Mouse (Mus musculus) ES-E14 (cell line): ENCODE results near the gene Crebbp.

Source experiments
- CHD2 ChIP-seq: IDR thresholded peaks from 2 replicates; pipeline ENCODE4 v1.6.1; 2014; ENCODE audit warnings: mild to moderate bottlenecking, low read depth, low read length, inconsistent platforms
- HCFC1 ChIP-seq: IDR thresholded peaks from 2 replicates; pipeline ENCODE4 v1.6.1; 2012; ENCODE audit warnings: low read length, inconsistent platforms, borderline replicate concordance; ENCODE audit not compliant: insufficient read depth
- MAFK ChIP-seq: IDR thresholded peaks from 2 replicates; pipeline ENCODE4 v1.6.1; 2014; ENCODE audit warnings: mild to moderate bottlenecking, low read depth, low read length, inconsistent platforms; ENCODE audit not compliant: insufficient read depth
- ZC3H11A ChIP-seq: IDR thresholded peaks from 2 replicates; pipeline ENCODE4 v1.6.1; 2012; ENCODE audit warnings: low read depth, mild to moderate bottlenecking, inconsistent platforms, low read length, borderline replicate concordance
- ZNF384 ChIP-seq: IDR thresholded peaks from 2 replicates; pipeline ENCODE4 v1.6.1; 2012; ENCODE audit warnings: low read depth, low read length, inconsistent platforms

GRCm38 (mm10) chr16:4128894-4129293 is 84.9 kb downstream of the Crebbp start:
- no peak for TF ChIP-seq HCFC1
- TF ChIP-seq MAFK = no peak
- TF ChIP-seq ZNF384 = no peak
- no peak for TF ChIP-seq CHD2
- no peak for TF ChIP-seq ZC3H11A
